Mouse (Mus musculus) liver, adult 2 months (tissue): ENCODE measurements around the gene Asgr2. TPM values are rescaled to one million over a fixed set of nuclear protein-coding genes. Genes with fewer than 3 reads are reported as not detected.

Source experiments
- DNase-seq: peaks from one replicate; pipeline ENCODE4 v3.0.0-alpha.2; 2011; ENCODE audit warnings: low read depth, low spot score; ENCODE audit errors: extremely low read depth
- H3K27ac ChIP-seq: fragments of 200-500 bp; replicated peaks from 2 replicates; pipeline ENCODE4 v1.5.1; 2012; ENCODE audit warnings: low read depth, mild to moderate bottlenecking, control low read depth, inconsistent platforms, low read length; ENCODE audit not compliant: insufficient read depth
- H3K27me3 ChIP-seq: fragments of 200-500 bp; 2 replicates; pipeline ENCODE4 v1.6.1; 2012; ENCODE audit warnings: mild to moderate bottlenecking, moderate library complexity, low read length, inconsistent platforms; ENCODE audit not compliant: control insufficient read depth, insufficient read depth
- H3K36me3 ChIP-seq: fragments of 200-500 bp; 2 replicates; pipeline ENCODE4 v1.6.1; 2012; ENCODE audit warnings: low read length, inconsistent platforms; ENCODE audit not compliant: control insufficient read depth, insufficient read depth
- H3K4me1 ChIP-seq: fragments of 200-500 bp; 2 replicates; pipeline ENCODE4 v1.6.1; 2011; ENCODE audit warnings: low read length; ENCODE audit not compliant: control insufficient read depth, insufficient read depth
- H3K4me3 ChIP-seq: fragments of 200-500 bp; 2 replicates; pipeline ENCODE4 v1.5.1; 2011; ENCODE audit warnings: low read depth, mild to moderate bottlenecking, control low read depth, low read length, moderate library complexity; ENCODE audit not compliant: insufficient read depth
- H3K79me2 ChIP-seq: fragments of 200-500 bp; 2 replicates; pipeline ENCODE4 v1.6.1; 2012; ENCODE audit warnings: inconsistent platforms, mild to moderate bottlenecking, low read length, moderate library complexity; ENCODE audit not compliant: control insufficient read depth, insufficient read depth
- H3K9ac ChIP-seq: fragments of 200-500 bp; 2 replicates; pipeline ENCODE4 v1.6.1; 2012; ENCODE audit warnings: low read depth, mild to moderate bottlenecking, control low read depth, inconsistent platforms, low read length
- CTCF ChIP-seq: fragments of 200-500 bp; IDR thresholded peaks from 2 replicates; pipeline ENCODE4 v1.5.1; 2011; ENCODE audit warnings: low read depth, low read length, control low read depth
- POLR2A ChIP-seq: fragments of 200-500 bp; IDR thresholded peaks from 2 replicates; pipeline ENCODE4 v1.6.1; 2011; ENCODE audit warnings: low read length, control low read depth; ENCODE audit not compliant: insufficient read depth; ENCODE audit errors: extremely low read depth
- WGBS: fragments of 180-500 bp; shearing (Covaris S2); methylation state at CpG from one replicate; pipeline ENCODE4 v1.1.7; 2018; 5-methylcytosine and 5-hydroxymethylcytosine counted together
- polyA plus RNA-seq: library from polyadenylated mRNA; depleted of rRNA; stranded (reverse); fragments of >200 nt; gene quantifications from 2 replicates; pipeline ENCODE4 v1.2.3, GENCODE M21; 2012
- total RNA-seq: library from RNA; depleted of rRNA; stranded (reverse); fragments of >200 nt; gene quantifications from 2 replicates; pipeline ENCODE4 v1.2.3, GENCODE M21; 2014

The Asgr2 gene
- total and polyA plus RNA-seq, 2 experiments = 166 to 216 TPM

DNA sequence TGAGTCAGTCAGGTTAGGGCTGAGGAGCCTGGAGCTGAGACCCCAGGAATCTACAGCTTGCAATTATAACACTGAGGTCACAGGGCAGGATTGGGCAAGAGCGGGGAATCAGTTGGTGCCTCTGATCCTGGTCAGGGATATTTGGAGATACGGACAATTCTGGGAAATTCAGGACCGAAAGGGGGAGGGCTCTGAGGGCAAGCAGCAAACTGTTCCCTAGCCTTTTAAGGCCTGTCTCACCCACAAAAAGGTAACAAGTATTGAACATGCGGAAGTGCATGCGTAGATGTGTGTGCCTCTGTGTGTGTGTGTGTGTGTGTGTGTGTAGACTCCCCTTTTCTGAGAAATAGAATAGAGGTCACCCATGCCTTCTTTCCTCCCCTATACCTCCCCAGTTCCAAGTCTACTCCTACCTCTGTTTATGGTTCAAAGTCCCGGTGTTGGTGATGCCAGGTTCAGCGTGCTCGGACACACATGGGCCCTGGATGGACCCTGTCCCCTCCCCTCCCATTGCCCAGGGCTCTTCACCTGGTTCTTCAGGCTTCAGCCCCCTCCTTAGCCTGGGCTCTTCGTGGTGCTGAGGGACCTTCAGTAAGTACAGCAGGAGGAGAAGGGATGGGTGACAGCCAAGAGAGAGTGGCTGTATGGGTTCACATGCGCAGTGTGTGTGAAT lies 38.4 kb upstream of the Asgr2 start, which contains the start of gene Asgr1:
Gene Asgr1 (plus strand): TSS at position 188 of the 673 bp plus-strand sequence.
- peaks cover 5% of the 10 kb centered on the region; the same call in 1 of the 2 replicates for H3K79me2 ChIP-seq
- peak; percentile 97 for DNase-seq
- peak within 1 kb of the TSS; percentile 94 for H3K27ac ChIP-seq
- peak; percentile 65; the same call in 1 of the 2 replicates for TF ChIP-seq POLR2A
- no peak for TF ChIP-seq CTCF
- WGBS = 22% methylated on average over 10 of the region's 10 CpGs
- no peaks in the 10 kb centered on the region for H3K27me3 ChIP-seq
- H3K4me1 ChIP-seq = peaks cover 23% of the 10 kb centered on the region
- peak within 1 kb of the TSS; percentile 76 for H3K4me3 ChIP-seq
- peaks cover 14% of the 10 kb centered on the region for H3K36me3 ChIP-seq
- H3K9ac ChIP-seq = peak within 1 kb of the TSS; percentile 88

DNA sequence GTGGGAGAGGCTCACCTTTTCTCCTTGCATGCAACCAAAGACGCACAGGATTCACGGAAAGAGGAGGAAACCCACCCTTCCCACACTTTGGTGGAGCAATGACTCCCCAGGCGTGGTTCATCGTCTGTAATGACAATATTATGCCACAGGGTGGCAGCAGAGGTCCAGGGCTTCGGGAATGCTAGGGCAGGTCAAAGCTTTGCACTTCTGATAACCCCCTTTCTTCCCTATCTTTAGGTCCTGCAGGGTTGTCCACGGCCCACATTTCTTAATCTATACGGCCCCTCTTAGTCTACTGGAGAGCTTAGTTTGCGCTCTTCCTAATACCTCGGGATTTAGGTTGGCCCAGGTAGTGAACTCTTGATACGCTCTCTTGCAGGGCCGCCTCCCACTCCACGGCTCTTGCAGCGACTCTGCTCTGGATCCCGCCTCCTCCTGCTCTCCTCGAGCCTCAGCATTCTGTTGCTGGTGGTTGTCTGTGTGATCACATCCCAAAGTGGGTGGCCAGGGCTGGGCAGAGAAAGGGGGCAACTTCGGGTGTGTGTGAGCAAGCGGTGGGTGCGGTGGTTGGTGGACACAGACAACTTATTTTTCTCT lies 36.7 kb upstream of the Asgr2 start:
- Histone ChIP-seq H3K79me2 (peaks cover 5% of the 10 kb centered on the region; the same call in 1 of the 2 replicates), H3K36me3 (peaks cover 14% of the 10 kb centered on the region), H3K4me3 (peak overlapping the region; percentile 76), H3K4me1 (peaks cover 23% of the 10 kb centered on the region), H3K27me3 (no peaks in the 10 kb centered on the region), H3K27ac (peak overlapping the region; percentile 94), H3K9ac (peak overlapping the region; percentile 88)
- TF ChIP-seq CTCF = peak; percentile 92
- TF ChIP-seq POLR2A = no peak
- 10% methylated on average over 18 of the region's 18 CpGs for WGBS
- DNase-seq = peak; percentile 60

DNA sequence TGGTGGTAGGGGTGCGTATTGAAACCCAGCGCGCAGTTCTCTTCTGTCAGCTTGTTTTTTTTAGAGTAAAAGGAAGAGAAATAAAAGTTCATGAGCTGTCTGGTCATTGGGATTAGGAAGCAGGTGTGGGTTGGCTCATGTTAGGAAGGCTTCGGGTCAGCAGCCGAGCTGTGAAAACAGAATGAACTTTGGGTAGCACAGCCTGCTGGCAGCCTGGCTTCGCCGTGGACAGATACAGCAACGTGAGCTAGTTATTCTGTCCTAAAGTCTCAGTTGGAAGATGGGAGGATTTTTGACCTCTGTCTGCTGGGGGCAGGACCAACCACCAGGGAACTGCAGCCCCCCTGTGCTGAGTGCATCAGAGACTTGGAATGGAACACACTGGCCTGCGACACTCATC lies 34.6 kb upstream of the Asgr2 start:
- Histone ChIP-seq H3K27me3 (no peaks in the 10 kb centered on the region), H3K4me1 (peaks cover 20% of the 10 kb centered on the region), H3K4me3 (no peak overlapping the region), H3K27ac (no peak overlapping the region), H3K36me3 (peaks cover 14% of the 10 kb centered on the region), H3K9ac (no peak overlapping the region), H3K79me2 (peaks cover 5% of the 10 kb centered on the region; the same call in 1 of the 2 replicates)
- WGBS = 49% methylated on average over 9 of the region's 9 CpGs
- DNase-seq = peak; percentile 62
- no peak for TF ChIP-seq POLR2A
- no peak for TF ChIP-seq CTCF

GRCm38 (mm10) chr11:70059930-70060329 lies 32.5 kb upstream of the Asgr2 start:
- Histone ChIP-seq H3K9ac (no peak overlapping the region), H3K4me3 (no peak overlapping the region), H3K79me2 (peaks cover 3% of the 10 kb centered on the region; the same call in 1 of the 2 replicates), H3K27ac (no peak overlapping the region), H3K4me1 (peaks cover 11% of the 10 kb centered on the region), H3K27me3 (no peaks in the 10 kb centered on the region), H3K36me3 (peaks cover 14% of the 10 kb centered on the region)
- WGBS = 59% methylated on average over 6 of the region's 6 CpGs
- TF ChIP-seq POLR2A (no peak), CTCF (no peak)
- DNase-seq = no peak

DNA sequence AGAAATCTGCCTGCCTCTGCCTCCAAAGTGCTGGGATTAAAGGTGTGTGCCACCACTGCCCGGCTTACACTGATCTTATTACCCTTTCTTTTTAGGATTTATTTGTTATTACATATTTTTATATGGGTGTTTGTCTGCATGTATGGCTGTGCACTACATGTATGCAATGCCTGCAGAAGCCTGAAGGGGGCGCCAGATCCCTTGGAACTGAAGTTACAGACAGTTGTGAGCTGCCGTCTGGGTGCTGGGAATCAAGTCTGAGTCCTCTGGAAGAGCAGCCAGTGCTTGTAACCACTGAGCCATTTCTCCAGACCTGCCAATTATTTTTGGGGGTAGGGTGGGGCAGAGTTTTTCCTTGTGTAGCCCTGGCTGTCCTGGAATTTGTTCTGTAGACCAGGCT lies 29.4 kb upstream of the Asgr2 start:
- TF ChIP-seq CTCF = no peak
- TF ChIP-seq POLR2A = no peak
- no peaks in the 10 kb centered on the region for H3K27me3 ChIP-seq
- no peak overlapping the region for H3K9ac ChIP-seq
- no peaks in the 10 kb centered on the region for H3K4me1 ChIP-seq
- 76% methylated on average over 3 of the region's 3 CpGs for WGBS
- no peak overlapping the region for H3K27ac ChIP-seq
- no peak overlapping the region for H3K4me3 ChIP-seq
- H3K36me3 ChIP-seq = peaks cover under 1% of the 10 kb centered on the region; the same call in 1 of the 2 replicates
- no peaks in the 10 kb centered on the region for H3K79me2 ChIP-seq
- no peak for DNase-seq

- WGBS = 69% methylated on average over 4 of the region's 4 CpGs
- no peak for DNase-seq
- H3K36me3 ChIP-seq = no peaks in the 10 kb centered on the region
- no peak overlapping the region for H3K9ac ChIP-seq
- TF ChIP-seq CTCF = no peak
- no peak for TF ChIP-seq POLR2A
- H3K27ac ChIP-seq = no peak overlapping the region
- no peak overlapping the region for H3K4me3 ChIP-seq
- H3K79me2 ChIP-seq = no peaks in the 10 kb centered on the region
- H3K27me3 ChIP-seq = no peaks in the 10 kb centered on the region
- no peaks in the 10 kb centered on the region for H3K4me1 ChIP-seq
These were observed 25.7 kb upstream of the Asgr2 start for GRCm38 (mm10) chr11:70066701-70067100.
